In the genomic region with DNA sequence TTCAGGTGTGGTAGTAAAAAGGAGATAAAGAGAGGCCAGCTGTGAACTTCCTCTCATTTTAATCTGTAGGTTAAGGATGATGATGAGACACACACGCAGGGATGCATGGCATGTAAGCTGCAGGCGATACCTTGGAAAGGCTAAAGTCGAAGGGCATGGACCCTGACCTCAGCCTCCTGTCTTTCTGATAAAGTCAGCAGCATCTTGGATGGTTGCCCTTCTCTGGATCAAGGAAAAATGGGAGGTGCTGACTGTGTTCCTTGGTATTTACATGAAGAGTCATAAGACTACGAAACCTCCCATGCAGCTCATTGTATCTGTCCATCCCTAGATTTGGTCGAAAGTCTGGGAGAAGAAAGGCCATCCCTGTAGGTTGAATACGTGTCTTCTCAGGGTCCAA, we compare ENCODE assay signal across 15 mouse cellular contexts.
"Had no signal": no experiment of that assay in that cellular context is flagged by ENCODE, and none has a peak within 500 bp of the region (broad histone marks: within the 10 kb centered on the region; RNA-seq: fewer than 3 reads in every experiment).

No protein-coding gene starts in this region.

- H3K27ac ChIP-seq: liver, embryonic 14.5 days; midbrain, embryonic 10.5 days; midbrain, embryonic 12.5 days; neural tube, embryonic 12.5 days; stomach, embryonic 15.5 days; stomach, postnatal 0 days had no signal

- DNase-seq: lung, adult 18-20 months; lung, embryonic 14.5 days; lung, postnatal 10 days; lung, postnatal 4 days; midbrain, embryonic 14.5 days; right cerebral cortex, postnatal 25 days; right cerebral cortex, postnatal 4 days; thymus, adult 2 months; thymus, postnatal 25 days had no signal

- H3K9ac ChIP-seq: liver, embryonic 14.5 days; lung, embryonic 14.5 days; midbrain, embryonic 12.5 days; neural tube, embryonic 12.5 days; stomach, embryonic 15.5 days had no signal

- H3K4me3 ChIP-seq: midbrain, embryonic 10.5 days; midbrain, embryonic 12.5 days; neural tube, embryonic 12.5 days; stomach, embryonic 15.5 days had no signal

- H3K27me3 ChIP-seq: midbrain, embryonic 12.5 days; neural tube, embryonic 12.5 days; stomach, embryonic 15.5 days had no signal

- H3K36me3 ChIP-seq: neural tube, embryonic 12.5 days; stomach, embryonic 15.5 days had no signal
